Mouse (Mus musculus) midbrain, embryonic 12.5 days (tissue): ENCODE measurements around the gene Mybph. TPM values are rescaled to one million over a fixed set of nuclear protein-coding genes. Genes with fewer than 3 reads are reported as not detected.
A peak's percentile ranks its signal among the peaks of the same experiment; 100 is the strongest.

Experiments
- ATAC-seq: fragments of 200-750 bp; cut with Nextera tagmentation; 2 replicates; pipeline ENCODE4 v1.8.0; 2017; ENCODE audit warnings: low read depth, moderate TSS enrichment, moderate library complexity; ENCODE audit not compliant: low FRiP score
- H3K27ac ChIP-seq: fragments of 300-500 bp; sonication (generic); replicated peaks from 2 replicates; pipeline ENCODE4 v1.5.1; 2016; ENCODE audit warnings: mild to moderate bottlenecking
- H3K27me3 ChIP-seq: fragments of 300-500 bp; sonication (generic); 2 replicates; pipeline ENCODE4 v1.6.1; 2016; ENCODE audit warnings: mild to moderate bottlenecking
- H3K36me3 ChIP-seq: fragments of 300-500 bp; sonication (generic); 2 replicates; pipeline ENCODE4 v1.6.1; 2016
- H3K4me1 ChIP-seq: fragments of 300-500 bp; sonication (generic); 2 replicates; pipeline ENCODE4 v1.6.1; 2016
- H3K4me2 ChIP-seq: fragments of 300-500 bp; sonication (generic); replicated peaks from 2 replicates; pipeline ENCODE4 v1.6.1; 2016; ENCODE audit warnings: mild to moderate bottlenecking, moderate library complexity
- H3K4me3 ChIP-seq: fragments of 300-500 bp; sonication (generic); 2 replicates; pipeline ENCODE4 v1.5.1; 2016; ENCODE audit warnings: mild to moderate bottlenecking
- H3K9ac ChIP-seq: fragments of 300-500 bp; sonication (generic); replicated peaks from 2 replicates; pipeline ENCODE4 v1.6.1; 2016; ENCODE audit warnings: mild to moderate bottlenecking, moderate library complexity
- H3K9me3 ChIP-seq: fragments of 300-500 bp; sonication (generic); 2 replicates; pipeline ENCODE4 v1.6.1; 2016; ENCODE audit warnings: mild to moderate bottlenecking
- WGBS: fragments of 180-500 bp; shearing (Covaris S2); methylation state at CpG from one replicate; pipeline ENCODE4 v1.1.7; 2016; 5-methylcytosine and 5-hydroxymethylcytosine counted together
- polyA plus RNA-seq: library from polyadenylated mRNA; unstranded; fragments of >200 nt; fragmentation: Nextera tagmentation; extraction: Ambion mirVana; gene quantifications from 2 replicates; pipeline ENCODE4 v1.2.1, GENCODE M21; 2016

The Mybph gene
- polyA plus RNA-seq, 1 experiment from 2014 or later = not detected

DNA sequence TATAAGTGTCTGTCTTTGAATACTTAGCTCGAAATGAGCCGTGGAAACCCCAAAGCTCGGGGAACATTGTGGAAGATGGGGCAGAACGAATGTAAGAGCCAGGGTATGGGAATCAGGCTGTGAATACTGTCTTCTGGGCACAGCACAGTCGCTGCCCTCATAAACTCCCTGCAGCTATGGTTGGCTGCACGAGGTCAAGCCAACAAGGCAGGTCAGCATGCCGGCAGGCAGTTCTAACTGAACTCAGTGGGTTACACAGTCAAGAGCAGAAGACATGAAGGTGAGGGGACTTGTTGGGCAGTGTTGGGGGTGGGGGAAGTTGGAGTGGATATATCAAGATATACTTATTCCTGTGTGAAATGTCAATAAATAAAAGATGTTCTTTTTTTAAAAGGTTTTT, 21.8 kb downstream of the Mybph start:
- peaks cover 17% of the 10 kb centered on the region for H3K4me1 ChIP-seq
- no peaks in the 10 kb centered on the region for H3K36me3 ChIP-seq
- peaks cover 16% of the 10 kb centered on the region; the same call in 1 of the 2 replicates for H3K27me3 ChIP-seq
- no peak overlapping the region for H3K9ac ChIP-seq
- 57% methylated on average over 7 of the region's 7 CpGs for WGBS
- no peak overlapping the region for H3K4me3 ChIP-seq
- no peaks in the 10 kb centered on the region for H3K9me3 ChIP-seq
- H3K27ac ChIP-seq = no peak overlapping the region
- no peak for ATAC-seq
- no peak overlapping the region for H3K4me2 ChIP-seq

GRCm38 (mm10) chr1:134215751-134216628, 22.7 kb downstream of the Mybph start:
- peak overlapping the region; percentile 13; the same call in 1 of the 2 replicates for H3K4me2 ChIP-seq
- no peak overlapping the region for H3K4me3 ChIP-seq
- peak overlapping the region; percentile 32 for H3K27ac ChIP-seq
- 18% methylated on average over 11 of the region's 11 CpGs for WGBS
- H3K4me1 ChIP-seq = peaks cover 17% of the 10 kb centered on the region
- no peaks in the 10 kb centered on the region for H3K36me3 ChIP-seq
- H3K27me3 ChIP-seq = peaks cover 12% of the 10 kb centered on the region; the same call in 1 of the 2 replicates
- H3K9ac ChIP-seq = peak overlapping the region; percentile 20; the same call in 1 of the 2 replicates
- no peaks in the 10 kb centered on the region for H3K9me3 ChIP-seq
- peak; percentile 19; the same call in 1 of the 2 replicates for ATAC-seq

GRCm38 (mm10) chr1:134216629-134216971, 23.4 kb downstream of the Mybph start:
- 86% methylated on average over 2 of the region's 2 CpGs for WGBS
- no peak overlapping the region for H3K9ac ChIP-seq
- no peaks in the 10 kb centered on the region for H3K9me3 ChIP-seq
- H3K4me2 ChIP-seq = no peak overlapping the region
- H3K27me3 ChIP-seq = peaks cover 12% of the 10 kb centered on the region; the same call in 1 of the 2 replicates
- H3K4me3 ChIP-seq = no peak overlapping the region
- H3K36me3 ChIP-seq = no peaks in the 10 kb centered on the region
- H3K27ac ChIP-seq = no peak overlapping the region
- peaks cover 17% of the 10 kb centered on the region for H3K4me1 ChIP-seq
- no peak for ATAC-seq

DNA sequence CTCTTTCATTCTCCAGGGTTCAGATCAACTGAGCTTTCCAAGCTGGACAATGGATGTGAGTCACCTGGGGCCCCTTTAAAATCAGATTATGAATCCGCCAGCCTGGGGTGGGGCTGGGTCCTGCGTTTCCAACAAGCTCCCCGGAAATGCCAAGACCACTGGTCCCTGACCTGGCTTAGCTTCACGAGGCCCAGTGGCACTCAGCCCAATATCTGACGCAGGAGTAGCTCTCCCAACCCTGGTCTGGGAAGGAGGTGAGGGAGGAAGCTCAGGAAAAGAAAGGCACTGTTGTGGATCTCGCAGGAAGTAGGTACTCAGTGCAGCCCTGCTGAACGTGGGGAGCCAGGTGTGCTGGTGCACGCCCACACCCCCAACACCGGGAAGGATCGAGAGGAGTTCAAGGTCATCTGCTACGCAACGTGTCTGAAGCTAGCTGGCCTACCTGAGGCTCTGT, 23.8 kb downstream of the Mybph start:
- peaks cover 17% of the 10 kb centered on the region for H3K4me1 ChIP-seq
- H3K9ac ChIP-seq = no peak overlapping the region
- no peak overlapping the region for H3K4me2 ChIP-seq
- no peak overlapping the region for H3K27ac ChIP-seq
- 71% methylated on average over 12 of the region's 12 CpGs for WGBS
- H3K9me3 ChIP-seq = no peaks in the 10 kb centered on the region
- H3K36me3 ChIP-seq = no peaks in the 10 kb centered on the region
- peaks cover 12% of the 10 kb centered on the region; the same call in 1 of the 2 replicates for H3K27me3 ChIP-seq
- no peak overlapping the region for H3K4me3 ChIP-seq
- ATAC-seq = no peak

DNA sequence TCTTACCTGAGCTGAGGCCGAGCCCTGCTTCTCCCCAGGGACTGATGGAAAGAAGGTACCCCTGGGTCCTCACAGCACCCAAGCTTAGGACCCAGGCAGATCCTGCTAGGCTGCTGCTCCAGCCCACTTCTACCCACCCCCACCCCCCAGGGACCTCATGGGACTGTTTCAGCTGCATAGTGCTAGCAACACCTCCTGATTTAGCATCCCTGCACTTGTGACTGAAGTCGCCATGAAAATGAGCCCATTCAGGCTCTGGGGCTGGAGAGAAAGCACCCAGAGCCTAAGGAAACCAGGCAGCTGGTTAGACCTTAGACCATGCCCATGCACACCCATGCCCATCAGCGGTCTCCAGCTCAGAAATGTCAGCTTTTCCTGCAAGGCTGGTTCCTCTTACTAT, 24.7 kb downstream of the Mybph start:
- 80% methylated on average over 3 of the region's 3 CpGs for WGBS
- H3K4me3 ChIP-seq = no peak overlapping the region
- no peak overlapping the region for H3K9ac ChIP-seq
- H3K36me3 ChIP-seq = no peaks in the 10 kb centered on the region
- H3K27me3 ChIP-seq = peaks cover 9% of the 10 kb centered on the region; the same call in 1 of the 2 replicates
- H3K4me1 ChIP-seq = peaks cover 17% of the 10 kb centered on the region
- no peak overlapping the region for H3K4me2 ChIP-seq
- ATAC-seq = no peak
- H3K27ac ChIP-seq = no peak overlapping the region
- H3K9me3 ChIP-seq = no peaks in the 10 kb centered on the region

DNA sequence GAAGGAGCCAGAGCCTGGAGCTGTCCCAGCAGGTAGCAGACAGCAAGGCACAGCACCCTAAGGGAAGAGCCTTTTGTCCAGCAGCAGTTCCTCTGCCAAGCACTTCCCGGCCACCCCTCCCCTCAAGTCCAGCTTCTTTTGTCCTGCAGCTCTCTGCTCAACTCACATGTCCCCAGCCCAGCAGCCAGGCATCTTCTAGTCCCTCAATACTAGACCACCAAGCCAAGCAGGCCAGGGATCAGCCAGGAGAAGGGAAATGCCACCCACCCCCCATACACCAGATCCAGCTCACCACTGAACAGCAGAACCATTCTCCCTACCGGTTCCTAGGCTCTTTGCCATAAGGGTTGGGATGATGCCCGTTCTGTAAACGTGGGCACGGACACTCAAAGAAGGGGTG, 26.4 kb downstream of the Mybph start:
- H3K36me3 ChIP-seq = no peaks in the 10 kb centered on the region
- H3K4me2 ChIP-seq = no peak overlapping the region
- H3K9me3 ChIP-seq = no peaks in the 10 kb centered on the region
- ATAC-seq = no peak
- no peak overlapping the region for H3K27ac ChIP-seq
- 76% methylated on average over 5 of the region's 5 CpGs for WGBS
- peaks cover 17% of the 10 kb centered on the region for H3K4me1 ChIP-seq
- H3K27me3 ChIP-seq = no peaks in the 10 kb centered on the region; the same call in 1 of the 2 replicates
- no peak overlapping the region for H3K4me3 ChIP-seq
- no peak overlapping the region for H3K9ac ChIP-seq

- 83% methylated on average over 1 of the region's 1 CpGs for WGBS
- Histone ChIP-seq H3K4me1 (peaks cover 9% of the 10 kb centered on the region), H3K36me3 (no peaks in the 10 kb centered on the region), H3K9me3 (no peaks in the 10 kb centered on the region), H3K4me2 (no peak overlapping the region), H3K4me3 (no peak overlapping the region), H3K27me3 (no peaks in the 10 kb centered on the region; the same call in 1 of the 2 replicates), H3K9ac (no peak overlapping the region), H3K27ac (no peak overlapping the region)
- ATAC-seq = no peak
Observed at GRCm38 (mm10) chr1:134221172-134221571, 27.9 kb downstream of the Mybph start.

DNA sequence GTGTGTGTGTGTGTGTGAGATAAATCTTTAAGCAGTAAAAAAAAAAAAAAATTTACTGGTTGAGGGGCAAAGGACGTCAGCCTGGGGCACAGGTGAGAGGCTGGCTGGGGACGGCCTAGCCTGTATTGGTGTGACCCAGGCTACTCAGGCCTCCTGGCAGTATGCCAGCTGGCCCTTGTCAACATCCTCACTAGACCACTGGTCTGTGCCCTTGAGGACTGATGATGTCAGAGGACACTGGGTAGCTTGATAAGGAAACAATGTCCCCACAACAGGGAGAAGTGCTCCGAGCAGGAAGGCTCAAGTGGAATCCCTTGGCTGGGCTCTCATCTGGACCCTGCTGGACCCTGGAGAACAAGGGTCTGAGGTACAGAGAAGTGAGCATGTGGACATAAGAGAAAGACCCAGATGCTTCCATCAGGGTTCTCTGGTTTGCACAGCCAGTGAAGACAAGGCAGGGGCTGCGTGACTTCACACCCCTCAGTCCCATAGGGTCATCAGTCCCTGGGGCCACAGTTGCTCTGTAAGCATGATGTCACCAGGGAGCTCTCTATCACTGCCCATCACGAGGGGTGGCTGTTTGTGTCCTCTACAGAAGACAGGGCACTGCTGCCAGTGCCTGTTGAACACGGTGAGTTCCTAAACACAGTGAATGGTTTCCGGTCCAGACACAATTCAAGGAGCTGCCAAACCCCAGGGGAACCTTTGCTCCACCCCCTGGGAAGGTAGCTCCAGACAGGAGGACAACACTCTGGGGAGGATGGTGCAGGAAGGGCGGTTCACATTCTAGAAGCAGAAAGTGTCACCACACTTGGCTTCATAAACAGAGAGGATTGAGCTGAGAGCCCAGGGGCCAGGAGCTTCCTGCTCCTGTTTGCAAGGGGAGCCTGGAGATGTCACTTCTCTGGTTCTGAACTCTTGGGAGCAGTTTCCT, 29.1 kb downstream of the Mybph start:
- Histone ChIP-seq H3K4me1 (no peaks in the 10 kb centered on the region), H3K4me3 (no peak overlapping the region), H3K9ac (no peak overlapping the region), H3K4me2 (no peak overlapping the region), H3K27me3 (no peaks in the 10 kb centered on the region; the same call in 1 of the 2 replicates), H3K27ac (no peak overlapping the region), H3K36me3 (no peaks in the 10 kb centered on the region), H3K9me3 (no peaks in the 10 kb centered on the region)
- ATAC-seq = no peak
- 68% methylated on average over 8 of the region's 8 CpGs for WGBS

DNA sequence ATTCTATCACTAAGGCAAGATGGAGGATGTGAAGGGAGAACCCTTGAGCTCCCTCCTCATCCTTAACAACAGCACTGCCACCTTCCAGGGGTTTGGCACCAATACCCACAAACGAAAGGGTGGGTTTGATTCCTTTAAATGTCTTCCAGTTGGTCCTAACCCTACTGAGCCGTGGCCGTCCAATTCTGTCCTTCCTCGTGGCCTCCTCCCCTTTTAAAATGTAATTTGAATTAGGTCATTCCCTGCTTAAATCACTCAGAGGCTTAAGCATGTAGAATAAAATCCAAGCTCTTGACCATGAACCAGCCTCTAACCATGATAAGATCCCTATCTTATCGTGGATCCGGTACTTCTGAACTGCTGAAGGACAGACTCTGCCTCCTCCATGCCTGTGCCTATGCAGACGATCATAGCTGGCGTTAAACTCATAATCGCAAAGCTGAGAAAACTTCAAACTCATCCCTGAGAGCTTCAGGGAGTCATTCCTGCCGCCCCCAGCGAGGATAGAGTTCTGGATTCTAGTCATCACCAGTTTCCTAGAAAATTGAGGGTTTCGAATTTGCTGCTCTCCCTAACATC, 31.5 kb downstream of the Mybph start:
- Histone ChIP-seq H3K27me3 (no peaks in the 10 kb centered on the region), H3K9ac (no peak overlapping the region), H3K4me3 (no peak overlapping the region), H3K36me3 (no peaks in the 10 kb centered on the region), H3K9me3 (no peaks in the 10 kb centered on the region), H3K4me2 (no peak overlapping the region), H3K4me1 (no peaks in the 10 kb centered on the region), H3K27ac (no peak overlapping the region)
- ATAC-seq = no peak
- 88% methylated on average over 12 of the region's 12 CpGs for WGBS

DNA sequence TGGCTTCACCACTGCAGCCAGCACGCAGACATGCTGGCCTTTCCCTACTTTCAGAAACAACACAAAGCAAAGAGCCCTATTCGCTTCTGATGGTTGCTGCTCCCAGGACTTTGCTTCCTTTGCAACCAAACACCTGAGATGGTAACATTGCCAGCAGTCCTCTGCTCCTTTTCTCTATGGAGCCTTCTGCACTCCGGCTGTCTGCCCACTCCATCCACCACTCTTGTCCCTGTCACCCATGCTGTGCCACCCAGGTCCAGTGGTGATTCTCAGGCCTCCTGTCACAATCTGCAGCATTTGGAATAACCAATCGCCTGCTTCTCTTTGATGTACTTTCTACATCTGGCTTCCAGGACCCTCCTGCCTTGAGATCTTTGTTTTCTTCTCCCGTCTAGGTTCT, 32.1 kb downstream of the Mybph start:
- Histone ChIP-seq H3K9ac (no peak overlapping the region), H3K4me1 (no peaks in the 10 kb centered on the region), H3K9me3 (no peaks in the 10 kb centered on the region), H3K36me3 (no peaks in the 10 kb centered on the region), H3K4me2 (no peak overlapping the region), H3K27ac (no peak overlapping the region), H3K4me3 (no peak overlapping the region), H3K27me3 (no peaks in the 10 kb centered on the region)
- WGBS = 90% methylated on average over 5 of the region's 5 CpGs
- no peak for ATAC-seq

DNA sequence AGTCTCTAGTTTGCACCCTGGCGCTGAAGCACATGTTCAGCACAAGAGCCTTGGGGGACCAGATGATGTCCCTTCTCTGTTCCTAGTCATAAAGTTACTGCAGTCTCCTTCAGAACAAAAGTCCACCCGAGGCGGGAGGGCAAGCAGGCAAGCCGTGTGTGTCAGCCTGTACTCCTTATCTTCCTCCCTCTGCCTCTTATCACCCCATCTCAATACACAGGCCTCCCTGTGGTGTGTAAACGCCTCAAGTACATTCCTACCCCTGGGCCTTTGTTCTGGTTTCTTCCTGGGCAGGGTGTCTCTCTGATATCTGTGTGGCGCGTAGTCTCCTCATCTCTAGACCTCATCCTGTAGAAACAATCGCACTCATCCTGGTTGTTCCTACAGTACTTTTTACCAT, 33.5 kb downstream of the Mybph start:
- 87% methylated on average over 8 of the region's 8 CpGs for WGBS
- H3K4me2 ChIP-seq = no peak overlapping the region
- H3K4me1 ChIP-seq = no peaks in the 10 kb centered on the region

More for the DNA sequence above, 33.5 kb downstream of the Mybph start:
- H3K36me3 ChIP-seq = no peaks in the 10 kb centered on the region
- H3K4me3 ChIP-seq = no peak overlapping the region
- no peak for ATAC-seq
- no peak overlapping the region for H3K9ac ChIP-seq
- H3K27me3 ChIP-seq = no peaks in the 10 kb centered on the region
- no peak overlapping the region for H3K27ac ChIP-seq
- no peaks in the 10 kb centered on the region for H3K9me3 ChIP-seq
